Comparison of ENCODE assay signal across 14 mouse cellular contexts in genomic region chr11:79196196-79196869, GRCm38 (mm10). TPM values are rescaled to one million over a fixed set of nuclear protein-coding genes. Genes with fewer than 3 reads are reported as not detected.
DNase-seq lines count a peak whose midpoint lies in the region; ATAC-seq and TF ChIP-seq lines count a peak whose summit lies in the region.
"Had no signal": no experiment of that assay in that cellular context is flagged by ENCODE, and none has a peak within 500 bp of the region (broad histone marks: within the 10 kb centered on the region; RNA-seq: fewer than 3 reads in every experiment).

No protein-coding gene starts in this region.

- no peaks in the 10 kb centered on the region for H3K36me3 ChIP-seq in heart, embryonic 10.5 days
- H3K36me3 ChIP-seq in lung, embryonic 16.5 days (ENCODE audit: control insufficient read depth, insufficient read depth, low read length): no peaks in the 10 kb centered on the region
- H3K36me3 ChIP-seq in embryonic facial prominence, embryonic 10.5 days (replicated peaks): no peaks in the 10 kb centered on the region
- H3K36me3 ChIP-seq in stomach, postnatal 0 days (ENCODE audit: control insufficient read depth, insufficient read depth, low read length): no peaks in the 10 kb centered on the region
- H3K36me3 ChIP-seq: liver, embryonic 12.5 days had no signal

- no peak overlapping the region for H3K4me2 ChIP-seq in lung, embryonic 16.5 days (ENCODE audit: low read depth, low read length)
- H3K4me2 ChIP-seq in stomach, postnatal 0 days (replicated peaks; ENCODE audit: low read depth): no peak overlapping the region
- H3K4me2 ChIP-seq: liver, embryonic 12.5 days had no signal

- no peaks in the 10 kb centered on the region for H3K27me3 ChIP-seq in heart, embryonic 10.5 days (ENCODE audit: insufficient read depth, poor library complexity, severe bottlenecking)
- no peaks in the 10 kb centered on the region for H3K27me3 ChIP-seq in lung, embryonic 16.5 days (ENCODE audit: control insufficient read depth, insufficient read depth, low read depth, low read length)
- no peaks in the 10 kb centered on the region for H3K27me3 ChIP-seq in embryonic facial prominence, embryonic 10.5 days (replicated peaks; ENCODE audit: low read depth, poor library complexity, severe bottlenecking)
- H3K27me3 ChIP-seq in stomach, postnatal 0 days (ENCODE audit: control insufficient read depth, insufficient read depth, low read length): no peaks in the 10 kb centered on the region

- ATAC-seq in lung, embryonic 16.5 days (ENCODE audit: low read depth): 0 out of 2 replicates have a peak, but pooled peaks have one; percentile 45
- ATAC-seq in stomach, postnatal 0 days (ENCODE audit: low FRiP score, low TSS enrichment): peak; percentile 22; the same call in 1 of the 2 replicates
- ATAC-seq: forebrain, embryonic 16.5 days; liver, embryonic 12.5 days had no signal

- WGBS in heart, embryonic 10.5 days: 30% methylated on average over 3 of the region's 3 CpGs
- 44% methylated on average over 3 of the region's 3 CpGs for WGBS in lung, embryonic 16.5 days
- 58% methylated on average over 3 of the region's 3 CpGs for WGBS in embryonic facial prominence, embryonic 10.5 days
- WGBS in stomach, postnatal 0 days: 55% methylated on average over 3 of the region's 3 CpGs

- H3K27ac ChIP-seq in heart, embryonic 10.5 days: peak overlapping the region; percentile 77
- H3K27ac ChIP-seq in lung, embryonic 16.5 days (ENCODE audit: low read length): no peak overlapping the region
- H3K27ac ChIP-seq in embryonic facial prominence, embryonic 10.5 days (replicated peaks): peak overlapping the region; percentile 19; the same call in 1 of the 2 replicates
- H3K27ac ChIP-seq in stomach, postnatal 0 days (replicated peaks): no peak overlapping the region
- H3K27ac ChIP-seq: liver, embryonic 12.5 days had no signal

- H3K9me3 ChIP-seq in heart, embryonic 10.5 days: no peaks in the 10 kb centered on the region
- no peaks in the 10 kb centered on the region for H3K9me3 ChIP-seq in lung, embryonic 16.5 days (ENCODE audit: control insufficient read depth, low read length)
- no peaks in the 10 kb centered on the region for H3K9me3 ChIP-seq in embryonic facial prominence, embryonic 10.5 days
- H3K9me3 ChIP-seq in stomach, postnatal 0 days (ENCODE audit: control insufficient read depth, low read length): no peaks in the 10 kb centered on the region
- H3K9me3 ChIP-seq: liver, embryonic 12.5 days had no signal

- TF ChIP-seq CTCF in stomach, postnatal 0 days (IDR thresholded peaks at IDR 0.05; ENCODE audit: low read depth): no peak

- peaks cover 55% of the 10 kb centered on the region for H3K4me1 ChIP-seq in heart, embryonic 10.5 days
- H3K4me1 ChIP-seq in lung, embryonic 16.5 days (replicated peaks; ENCODE audit: control insufficient read depth, insufficient read depth, low read length): peaks cover 9% of the 10 kb centered on the region
- H3K4me1 ChIP-seq in embryonic facial prominence, embryonic 10.5 days: peaks cover 34% of the 10 kb centered on the region
- H3K4me1 ChIP-seq in stomach, postnatal 0 days (replicated peaks; ENCODE audit: control insufficient read depth, insufficient read depth): no peaks in the 10 kb centered on the region
- H3K4me1 ChIP-seq: liver, embryonic 12.5 days had no signal

- no peak for TF ChIP-seq EP300 in stomach, postnatal 0 days (optimal IDR thresholded peaks at IDR 0.05)

- no peak for DNase-seq in heart, embryonic 10.5 days (ENCODE audit: low spot score)
- DNase-seq in heart, adult 8-10 months (ENCODE audit: low spot score): no peak
- DNase-seq in lung, postnatal 4 days: no peak
- no peak for DNase-seq in embryonic facial prominence, embryonic 10.5 days (ENCODE audit: low spot score)
- DNase-seq in stomach, postnatal 0 days (ENCODE audit: low spot score): no peak
- no peak for DNase-seq in urinary bladder, adult 2 months (ENCODE audit: low spot score)
- DNase-seq in kidney, postnatal 36 days: no peak
- DNase-seq: adrenal gland, postnatal 25 days; cerebellum, adult 11-12 months; gastrocnemius, postnatal 25 days; kidney, postnatal 10 days had no signal

- no peak overlapping the region for H3K4me3 ChIP-seq in heart, embryonic 10.5 days
- no peak overlapping the region for H3K4me3 ChIP-seq in lung, embryonic 16.5 days (ENCODE audit: low read length)
- no peak overlapping the region for H3K4me3 ChIP-seq in embryonic facial prominence, embryonic 10.5 days
- no peak overlapping the region for H3K4me3 ChIP-seq in stomach, postnatal 0 days (ENCODE audit: low read depth, low read length)
- H3K4me3 ChIP-seq: liver, embryonic 12.5 days had no signal

- H3K9ac ChIP-seq in lung, embryonic 16.5 days (ENCODE audit: low read length): no peak overlapping the region
- H3K9ac ChIP-seq in stomach, postnatal 0 days (ENCODE audit: low read length): no peak overlapping the region
- H3K9ac ChIP-seq: liver, embryonic 12.5 days had no signal

RNA-seq across cellular contexts. Expression of gene Ksr1, which starts 50.1 kb away (rescaled TPM):
- polyA plus RNA-seq in heart, embryonic 10.5 days (2016; fragmentation: Nextera tagmentation; extraction: Ambion mirVana): 1.9 and 3.3 TPM in 2 replicates
- total RNA-seq in heart, adult 8-10 months (2022): 1 to 10 TPM; 5.9 to 8.2 (median 6.5) TPM
- 3.3 and 3.7 TPM in 2 replicates for polyA plus RNA-seq in lung, embryonic 16.5 days (2015; fragmentation: Nextera tagmentation; extraction: Ambion mirVana)
- 1.0 and 1.5 TPM in 2 replicates for polyA plus RNA-seq in embryonic facial prominence, embryonic 10.5 days (2016; fragmentation: Nextera tagmentation; extraction: Ambion mirVana)
- 0.67 and 0.94 TPM in 2 replicates for polyA plus RNA-seq in stomach, postnatal 0 days (2015; fragmentation: Nextera tagmentation; extraction: Ambion mirVana)
- 12.2 and 16.4 TPM in 2 replicates for polyA plus RNA-seq in urinary bladder, adult 2 months (2012; rRNA removed)

RNA-seq across cellular contexts. Expression of gene Wsb1, which starts 58.1 kb away (rescaled TPM):
- 169 and 203 TPM in 2 replicates for polyA plus RNA-seq in heart, embryonic 10.5 days (2016; fragmentation: Nextera tagmentation; extraction: Ambion mirVana)
- 10 to 100 TPM in 3 of 4 experiments, 1 to 10 TPM in 1; 9.5 to 13.5 (median 12.3) TPM for total RNA-seq in heart, adult 8-10 months (2022)
- 208 and 222 TPM in 2 replicates for polyA plus RNA-seq in lung, embryonic 16.5 days (2015; fragmentation: Nextera tagmentation; extraction: Ambion mirVana)
- polyA plus RNA-seq in embryonic facial prominence, embryonic 10.5 days (2016; fragmentation: Nextera tagmentation; extraction: Ambion mirVana): 270 and 301 TPM in 2 replicates
- 53.6 and 56.6 TPM in 2 replicates for polyA plus RNA-seq in stomach, postnatal 0 days (2015; fragmentation: Nextera tagmentation; extraction: Ambion mirVana)
- polyA plus RNA-seq in urinary bladder, adult 2 months (2012; rRNA removed): 98.9 and 164 TPM in 2 replicates

Comparison
In these comparisons a context has a peak if more than half of its experiments do, and no peak if none do; other contexts are left out.
1. H3K27ac ChIP-seq: peak in heart, embryonic 10.5 days (single experiment) and embryonic facial prominence, embryonic 10.5 days (single experiment); none in lung, embryonic 16.5 days (single experiment) and stomach, postnatal 0 days (single experiment).